Mouse (Mus musculus) spleen, adult 2 months (tissue): ENCODE data around the gene Fbf1.

Experiments
- CTCF ChIP-seq: fragments of 200-500 bp; IDR thresholded peaks from 2 replicates; pipeline ENCODE4 v1.5.1; 2011; ENCODE audit warnings: mild to moderate bottlenecking, inconsistent platforms; ENCODE audit not compliant: insufficient read depth, insufficient read length, insufficient replicate concordance; ENCODE audit errors: extremely low read depth
- POLR2A ChIP-seq: fragments of 200-500 bp; IDR thresholded peaks from 2 replicates; pipeline ENCODE4 v1.6.1; 2011; ENCODE audit warnings: low read depth, low read length, inconsistent platforms

DNA sequence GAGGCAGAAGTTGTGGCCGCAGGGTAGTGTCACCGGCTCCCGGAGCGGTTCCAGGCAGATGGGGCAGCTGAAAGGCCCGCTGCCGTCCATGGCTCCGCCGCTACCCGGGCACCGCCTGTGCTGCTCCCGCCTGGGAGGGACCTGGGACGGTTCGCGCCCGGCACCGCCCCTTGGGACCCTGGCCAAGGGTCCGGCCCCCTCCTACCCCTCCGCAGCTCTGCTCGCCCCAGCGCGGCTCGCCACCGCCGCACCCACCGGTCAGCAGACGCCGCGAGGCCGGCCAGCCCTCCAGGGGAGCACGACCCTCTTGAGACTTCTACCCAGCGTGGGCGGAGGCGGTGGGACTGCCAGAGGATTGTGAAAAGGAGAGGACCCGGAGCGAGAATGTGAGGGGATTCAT, 57.8 kb downstream of the Fbf1 start:
- TF ChIP-seq POLR2A (no peak), CTCF (no peak)
